Mouse (Mus musculus) heart, postnatal 14 days (tissue): ENCODE results near the gene Gm3269. TPM values are rescaled to one million over a fixed set of nuclear protein-coding genes. Genes with fewer than 3 reads are reported as not detected.
"Not testable (repeated sequence)": the region's sequence is repeated elsewhere in the genome, so short reads cannot be mapped to it uniquely, and the experiment has no call there.

Source experiments
- DNase-seq, 2 experiments: peaks; one replicate each; pipeline ENCODE4 v3.0.0; 2021 to 2022
- intact Hi-C: fragments of 180-260 bp; cut with DNase I; formaldehyde crosslinking; loops from one replicate; pipeline ENCODE4 v1.15.1; 2025
- long read RNA-seq, 2 experiments: library from polyadenylated mRNA; stranded (forward); transcript quantifications; one replicate each; pipeline ENCODE4 v2.0.0; 2021
- total RNA-seq, 2 experiments: library from RNA; stranded (reverse); gene quantifications; 2 replicates each; pipeline ENCODE4 v1.2.3; 2021

The Gm3269 gene
- not detected for total RNA-seq
- long read RNA-seq, experiment 1, result 0 reads
- long read RNA-seq, experiment 2, result 0 reads

DNA sequence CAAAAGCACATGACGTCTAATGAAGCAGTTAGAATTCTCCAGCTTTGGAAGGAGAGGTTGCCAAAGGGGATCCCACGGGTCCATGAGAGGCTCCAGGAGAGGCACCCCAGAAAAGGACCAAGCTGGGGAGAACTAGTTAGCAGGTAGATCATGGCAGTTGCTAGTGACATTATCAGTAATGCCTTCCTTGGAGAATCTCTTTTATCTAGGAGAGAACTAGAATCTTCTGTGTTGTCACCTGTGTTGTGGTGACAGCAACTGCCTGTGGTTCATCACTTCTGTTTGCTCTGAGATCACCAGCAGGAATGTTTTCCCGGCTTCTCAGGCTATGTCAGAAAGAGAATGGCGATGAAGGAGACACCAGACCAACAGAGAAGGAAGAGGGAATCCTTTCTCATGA is at the start of gene Gm3269:
Gm3269 (plus strand) TSS at position 301 of the 400 bp plus-strand sequence.
- intact Hi-C loops, DNase-seq: not testable (repeated sequence)

DNA sequence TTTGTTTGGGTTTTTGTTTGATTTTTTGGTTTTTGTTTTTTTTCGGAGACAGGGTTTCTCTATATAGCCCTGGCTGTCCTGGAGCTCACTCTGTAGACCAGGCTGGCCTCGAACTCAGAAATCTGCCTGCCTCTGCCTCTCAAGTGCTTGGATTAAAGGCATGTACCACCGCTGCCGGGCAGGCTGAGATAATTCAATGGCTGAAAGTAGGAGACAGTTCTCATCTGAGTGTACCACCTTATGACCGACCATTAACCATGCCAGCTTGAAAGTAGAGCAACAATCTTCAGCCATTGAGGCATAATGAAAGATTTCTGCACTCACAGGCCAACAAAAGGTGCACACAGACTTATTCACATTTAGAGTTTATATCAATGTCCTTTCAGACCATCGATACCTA is 31.5 kb upstream of the Gm3269 start:
- intact Hi-C loops, result not testable (repeated sequence)
- DNase-seq, result peak in 1 of 2 experiments; percentile 5

DNA sequence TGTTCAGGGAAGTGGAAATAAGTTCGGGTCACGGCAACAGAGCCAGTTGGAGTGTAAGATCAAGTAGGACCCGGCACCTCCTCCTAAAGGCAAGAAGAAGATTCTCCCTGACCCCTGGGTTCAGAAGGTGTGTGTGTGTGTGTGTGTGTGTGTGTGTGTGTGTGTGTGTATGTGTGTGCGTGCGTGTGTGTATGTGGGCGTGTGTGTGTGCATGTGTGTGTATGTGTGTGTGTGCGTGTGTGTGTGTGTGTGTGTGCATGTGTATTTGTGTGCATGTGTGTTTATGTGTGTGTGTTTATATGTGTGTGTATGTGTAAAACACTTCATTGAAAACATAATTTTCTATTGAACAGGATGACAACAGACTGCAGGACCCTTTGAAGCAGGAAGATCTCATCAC is 16.0 kb upstream of the Gm3269 start:
- intact Hi-C loops, DNase-seq: not testable (repeated sequence)

DNA sequence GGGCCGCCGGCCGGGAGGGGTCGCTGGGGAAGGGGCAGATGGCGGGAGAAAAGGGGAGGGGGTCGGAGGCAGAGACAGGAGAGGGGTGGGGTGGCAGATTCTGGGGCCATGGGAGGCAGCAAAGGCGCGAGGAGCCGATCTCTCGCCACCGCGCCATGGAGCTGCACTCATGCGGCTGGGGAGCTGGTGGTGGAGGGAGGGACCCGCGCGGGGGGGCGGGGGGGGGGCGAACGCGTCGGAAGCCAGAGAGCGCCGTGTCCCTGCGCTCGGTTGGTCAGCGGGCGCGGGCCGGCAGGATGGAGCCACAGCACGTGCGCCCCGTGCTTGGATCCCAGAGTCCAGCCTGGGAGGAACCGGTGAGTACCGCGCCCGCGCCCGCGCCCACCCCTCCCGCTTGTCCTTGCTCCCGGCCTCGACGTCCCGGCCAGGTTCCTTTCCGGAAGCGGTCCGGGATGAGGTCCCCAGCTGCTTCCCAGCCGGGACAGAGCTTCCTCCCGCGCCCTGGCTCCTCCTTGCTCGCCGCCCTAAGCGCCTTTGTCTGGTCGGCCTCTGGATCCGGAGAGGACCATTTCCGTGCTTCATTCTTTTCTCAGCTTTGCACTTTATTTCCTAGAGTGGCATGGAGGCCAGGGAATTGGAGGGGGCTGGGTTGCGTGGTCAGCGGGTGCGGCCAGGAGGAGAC is 17.5 kb downstream of the Gm3269 start, which contains the start of gene Gm3264:
Gm3264 (plus strand) TSS at position 278 of the 682 bp plus-strand sequence.
- peak; percentile 14 to 23 for DNase-seq
- intact Hi-C loops, result not testable (repeated sequence)

DNA sequence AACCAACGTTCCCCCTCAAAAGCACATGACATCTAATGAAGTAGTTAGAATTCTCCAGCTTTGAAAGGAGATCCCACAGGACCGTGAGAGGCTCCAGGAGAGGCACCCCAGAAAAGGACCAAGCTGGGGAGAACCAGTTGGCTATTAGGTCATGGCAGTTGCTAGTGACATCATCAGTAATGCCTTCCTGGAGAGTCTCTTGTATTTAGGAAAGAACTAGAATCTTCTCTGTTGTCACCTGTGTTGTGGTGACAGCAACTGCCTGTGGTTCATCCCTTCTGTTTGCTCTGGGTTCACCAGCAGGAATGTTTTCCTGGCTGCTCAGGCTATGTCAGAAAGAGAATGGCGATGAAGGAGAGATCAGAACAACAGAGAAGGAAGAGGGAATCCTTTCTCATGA is 54.2 kb downstream of the Gm3269 start, which contains the start of gene Gm3278:
Gm3278 (plus strand) TSS at position 301 of the 400 bp plus-strand sequence.
- intact Hi-C loops, DNase-seq: not testable (repeated sequence)

Other genes starting within 250 kb of the Gm3269 start
- gene Gm8159, start 205.8 kb upstream of the Gm3269 start, total RNA-seq, result not detected
- gene Gm3239, start 173.9 kb upstream of the Gm3269 start, total RNA-seq, result not detected
- gene Gm7876, start 128.9 kb upstream of the Gm3269 start, total RNA-seq, result not detected
- under 1 TPM in 1 of 2 experiments, not detected in 1; 0.22 TPM for gene Gm3252, start 111.3 kb upstream of the Gm3269 start, total RNA-seq
- gene Gm9602, start 61.8 kb upstream of the Gm3269 start, total RNA-seq, result not detected
- 1 to 10 TPM; 1.9 to 2.2 TPM for gene Gm3264, start 17.5 kb downstream of the Gm3269 start, total RNA-seq
- not detected for gene Gm3278, start 54.3 kb downstream of the Gm3269 start, total RNA-seq
- not detected for gene Gm8297, start 145.8 kb downstream of the Gm3269 start, total RNA-seq
- not detected for gene Gm3298, start 177.8 kb downstream of the Gm3269 start, total RNA-seq
- not detected for gene 4930555G01Rik, start 212.5 kb downstream of the Gm3269 start, total RNA-seq
- not detected for gene Gm8281, start 232.9 kb downstream of the Gm3269 start, total RNA-seq